Mouse (Mus musculus): ENCODE results near the gene Cux2. TPM values are rescaled to one million over a fixed set of nuclear protein-coding genes. Genes with fewer than 3 reads are reported as not detected.
A peak's percentile ranks its signal among the peaks of the same experiment; 100 is the strongest.

The Cux2 gene
- polyA plus RNA-seq, 1 experiment from 2014 or later, result 33.7 TPM

GRCm38 (mm10) chr5:122007946-122008441 is 41.9 kb downstream of the Cux2 start:
- Histone ChIP-seq H3K4me2 (replicated peaks) (no peak overlapping the region), H3K9me3 (no peaks in the 10 kb centered on the region), H3K27me3 (no peaks in the 10 kb centered on the region), H3K27ac (replicated peaks) (no peak overlapping the region), H3K9ac (replicated peaks) (no peak overlapping the region), H3K36me3 (no peaks in the 10 kb centered on the region), H3K4me3 (no peak overlapping the region), H3K4me1 (peaks cover 10% of the 10 kb centered on the region)
- 91% methylated on average over 10 of the region's 10 CpGs for WGBS
- no peak for ATAC-seq (replicated peaks)

- H3K27me3 ChIP-seq, result no peaks in the 10 kb centered on the region
- H3K4me3 ChIP-seq, result no peak overlapping the region
- H3K4me1 ChIP-seq, result peaks cover 35% of the 10 kb centered on the region
- WGBS, result 80% methylated on average over 6 of the region's 6 CpGs
- H3K9me3 ChIP-seq, result no peaks in the 10 kb centered on the region
- no peak overlapping the region for H3K4me2 ChIP-seq (replicated peaks)
- no peaks in the 10 kb centered on the region for H3K36me3 ChIP-seq
- H3K27ac ChIP-seq (replicated peaks), result no peak overlapping the region
- no peak for ATAC-seq (replicated peaks)
- no peak overlapping the region for H3K9ac ChIP-seq (replicated peaks)
Measured at GRCm38 (mm10) chr5:122003460-122003859, 46.4 kb downstream of the Cux2 start.

GRCm38 (mm10) chr5:122002148-122002547 is 47.8 kb downstream of the Cux2 start:
- no peaks in the 10 kb centered on the region for H3K27me3 ChIP-seq
- no peaks in the 10 kb centered on the region for H3K9me3 ChIP-seq
- no peak overlapping the region for H3K4me2 ChIP-seq (replicated peaks)
- no peak overlapping the region for H3K9ac ChIP-seq (replicated peaks)
- H3K27ac ChIP-seq (replicated peaks), result 0 out of 2 replicates have a peak overlapping the region, but pooled peaks have one; percentile 17
- H3K4me3 ChIP-seq, result no peak overlapping the region
- H3K36me3 ChIP-seq, result no peaks in the 10 kb centered on the region
- peaks cover 35% of the 10 kb centered on the region for H3K4me1 ChIP-seq
- 61% methylated on average over 18 of the region's 18 CpGs for WGBS
- ATAC-seq (replicated peaks), result no peak

GRCm38 (mm10) chr5:122001311-122001710 is 48.6 kb downstream of the Cux2 start:
- WGBS, result 90% methylated on average over 9 of the region's 9 CpGs
- Histone ChIP-seq H3K27ac (replicated peaks) (no peak overlapping the region), H3K36me3 (no peaks in the 10 kb centered on the region), H3K9ac (replicated peaks) (no peak overlapping the region), H3K9me3 (no peaks in the 10 kb centered on the region), H3K27me3 (no peaks in the 10 kb centered on the region), H3K4me3 (no peak overlapping the region), H3K4me1 (peaks cover 35% of the 10 kb centered on the region), H3K4me2 (replicated peaks) (no peak overlapping the region)
- no peak for ATAC-seq (replicated peaks)

- WGBS, result 63% methylated on average over 16 of the region's 16 CpGs
- no peaks in the 10 kb centered on the region for H3K27me3 ChIP-seq
- ATAC-seq (replicated peaks), result peak; percentile 35; the same call in 1 of the 2 replicates
- peaks cover 38% of the 10 kb centered on the region for H3K4me1 ChIP-seq
- no peaks in the 10 kb centered on the region for H3K36me3 ChIP-seq
- H3K27ac ChIP-seq (replicated peaks), result no peak overlapping the region; the same call in 1 of the 2 replicates
- H3K9me3 ChIP-seq, result no peaks in the 10 kb centered on the region
- H3K9ac ChIP-seq (replicated peaks), result no peak overlapping the region
- H3K4me2 ChIP-seq (replicated peaks), result no peak overlapping the region
- no peak overlapping the region for H3K4me3 ChIP-seq
Measured at GRCm38 (mm10) chr5:122000381-122000780, 49.5 kb downstream of the Cux2 start.

GRCm38 (mm10) chr5:121998981-121999795 is 50.7 kb downstream of the Cux2 start:
- Histone ChIP-seq H3K9ac (replicated peaks) (no peak overlapping the region), H3K36me3 (no peaks in the 10 kb centered on the region), H3K4me3 (no peak overlapping the region), H3K4me2 (replicated peaks) (no peak overlapping the region), H3K9me3 (no peaks in the 10 kb centered on the region), H3K27me3 (no peaks in the 10 kb centered on the region), H3K27ac (replicated peaks) (no peak overlapping the region), H3K4me1 (peaks cover 47% of the 10 kb centered on the region)
- no peak for ATAC-seq (replicated peaks)
- WGBS, result 54% methylated on average over 10 of the region's 10 CpGs

GRCm38 (mm10) chr5:121998281-121998680 is 51.6 kb downstream of the Cux2 start:
- 83% methylated on average over 7 of the region's 7 CpGs for WGBS

GRCm38 (mm10) chr5:121996701-121997100 is 53.2 kb downstream of the Cux2 start:
- WGBS, result 84% methylated on average over 6 of the region's 6 CpGs
- no peaks in the 10 kb centered on the region for H3K36me3 ChIP-seq
- peaks cover 34% of the 10 kb centered on the region for H3K4me1 ChIP-seq
- no peak overlapping the region for H3K27ac ChIP-seq (replicated peaks)
- no peak overlapping the region for H3K4me2 ChIP-seq (replicated peaks)
- no peak overlapping the region for H3K4me3 ChIP-seq
- ATAC-seq (replicated peaks), result no peak
- no peak overlapping the region for H3K9ac ChIP-seq (replicated peaks)
- H3K27me3 ChIP-seq, result no peaks in the 10 kb centered on the region
- H3K9me3 ChIP-seq, result no peaks in the 10 kb centered on the region

More at GRCm38 (mm10) chr5:121998281-121998680, 51.6 kb downstream of the Cux2 start:
- Histone ChIP-seq H3K9ac (replicated peaks) (no peak overlapping the region), H3K4me3 (no peak overlapping the region), H3K4me2 (replicated peaks) (no peak overlapping the region), H3K4me1 (peaks cover 42% of the 10 kb centered on the region), H3K27me3 (no peaks in the 10 kb centered on the region), H3K9me3 (no peaks in the 10 kb centered on the region), H3K36me3 (no peaks in the 10 kb centered on the region), H3K27ac (replicated peaks) (no peak overlapping the region)
- ATAC-seq (replicated peaks), result no peak

GRCm38 (mm10) chr5:121994808-121995207 is 55.1 kb downstream of the Cux2 start:
- no peak overlapping the region for H3K4me3 ChIP-seq
- 43% methylated on average over 12 of the region's 12 CpGs for WGBS
- H3K9me3 ChIP-seq, result no peaks in the 10 kb centered on the region
- peaks cover 18% of the 10 kb centered on the region for H3K4me1 ChIP-seq
- H3K4me2 ChIP-seq (replicated peaks), result no peak overlapping the region
- no peak overlapping the region for H3K9ac ChIP-seq (replicated peaks)
- no peak overlapping the region for H3K27ac ChIP-seq (replicated peaks)
- H3K36me3 ChIP-seq, result no peaks in the 10 kb centered on the region
- no peak for ATAC-seq (replicated peaks)
- no peaks in the 10 kb centered on the region for H3K27me3 ChIP-seq

- Histone ChIP-seq H3K9me3 (no peaks in the 10 kb centered on the region), H3K36me3 (no peaks in the 10 kb centered on the region), H3K27ac (replicated peaks) (no peak overlapping the region), H3K4me2 (replicated peaks) (no peak overlapping the region), H3K27me3 (no peaks in the 10 kb centered on the region), H3K9ac (replicated peaks) (no peak overlapping the region), H3K4me1 (peaks cover 14% of the 10 kb centered on the region), H3K4me3 (no peak overlapping the region)
- 56% methylated on average over 6 of the region's 6 CpGs for WGBS
- no peak for ATAC-seq (replicated peaks)
Measured at GRCm38 (mm10) chr5:121991914-121992313, 58.0 kb downstream of the Cux2 start.

GRCm38 (mm10) chr5:121985855-121986254 is 64.0 kb downstream of the Cux2 start:
- Histone ChIP-seq H3K9ac (replicated peaks) (no peak overlapping the region), H3K4me1 (peaks cover 18% of the 10 kb centered on the region), H3K4me3 (no peak overlapping the region), H3K9me3 (no peaks in the 10 kb centered on the region), H3K27me3 (no peaks in the 10 kb centered on the region), H3K27ac (replicated peaks) (no peak overlapping the region), H3K4me2 (replicated peaks) (no peak overlapping the region), H3K36me3 (no peaks in the 10 kb centered on the region)
- no peak for ATAC-seq (replicated peaks)
- 61% methylated on average over 9 of the region's 9 CpGs for WGBS

- Histone ChIP-seq H3K27ac (replicated peaks) (peak overlapping the region; percentile 85), H3K4me2 (replicated peaks) (peak overlapping the region; percentile 15; the same call in 1 of the 2 replicates), H3K9ac (replicated peaks) (no peak overlapping the region), H3K9me3 (no peaks in the 10 kb centered on the region), H3K27me3 (no peaks in the 10 kb centered on the region), H3K4me1 (peaks cover 20% of the 10 kb centered on the region), H3K4me3 (no peak overlapping the region), H3K36me3 (no peaks in the 10 kb centered on the region)
- WGBS, result 9% methylated on average over 16 of the region's 16 CpGs
- ATAC-seq (replicated peaks), result peak; percentile 69
Measured at GRCm38 (mm10) chr5:121981650-121982131, 68.2 kb downstream of the Cux2 start.

All from forebrain, embryonic 15.5 days (tissue).